Mouse (Mus musculus): ENCODE data around the gene Fmnl1.
"Not testable (repeated sequence)": the region's sequence is repeated elsewhere in the genome, so short reads cannot be mapped to it uniquely, and the experiment has no call there.

The Fmnl1 gene

GRCm38 (mm10) chr11:103219995-103220394, 49.1 kb downstream of the Fmnl1 start:
- no peak for DNase-seq (ENCODE audit: inconsistent ontology term)

- DNase-seq (ENCODE audit: inconsistent ontology term): no peak
Measured at GRCm38 (mm10) chr11:103221437-103221836, 50.5 kb downstream of the Fmnl1 start.

GRCm38 (mm10) chr11:103222718-103223117, 51.8 kb downstream of the Fmnl1 start:
- not testable (repeated sequence) for DNase-seq (ENCODE audit: inconsistent ontology term)

GRCm38 (mm10) chr11:103223444-103223843, 52.5 kb downstream of the Fmnl1 start:
- no peak for DNase-seq (ENCODE audit: inconsistent ontology term)

GRCm38 (mm10) chr11:103223951-103224456, 53.1 kb downstream of the Fmnl1 start:
- DNase-seq (ENCODE audit: inconsistent ontology term): no peak

- DNase-seq (ENCODE audit: inconsistent ontology term): no peak
Measured at GRCm38 (mm10) chr11:103229608-103230007, 58.7 kb downstream of the Fmnl1 start.

- no peak for DNase-seq (ENCODE audit: inconsistent ontology term)
Measured at GRCm38 (mm10) chr11:103230626-103231025, 59.7 kb downstream of the Fmnl1 start.

- DNase-seq (ENCODE audit: inconsistent ontology term): no peak
Measured at GRCm38 (mm10) chr11:103231367-103231766, 60.5 kb downstream of the Fmnl1 start.

- peak; percentile 87 for DNase-seq (ENCODE audit: inconsistent ontology term)
Measured at GRCm38 (mm10) chr11:103232966-103233365, 62.1 kb downstream of the Fmnl1 start.

- no peak for DNase-seq (ENCODE audit: inconsistent ontology term)
Measured at GRCm38 (mm10) chr11:103234447-103234846, 63.5 kb downstream of the Fmnl1 start.

- peak; percentile 92 for DNase-seq (ENCODE audit: inconsistent ontology term)
Measured at GRCm38 (mm10) chr11:103235702-103236101, 64.8 kb downstream of the Fmnl1 start.

- no peak for DNase-seq (ENCODE audit: inconsistent ontology term)
Measured at GRCm38 (mm10) chr11:103236431-103236830, 65.5 kb downstream of the Fmnl1 start.

GRCm38 (mm10) chr11:103236903-103237302, 66.0 kb downstream of the Fmnl1 start:
- DNase-seq (ENCODE audit: inconsistent ontology term): no peak

GRCm38 (mm10) chr11:103237757-103238156, 66.8 kb downstream of the Fmnl1 start:
- DNase-seq (ENCODE audit: inconsistent ontology term): no peak

- no peak for DNase-seq (ENCODE audit: inconsistent ontology term)
Measured at GRCm38 (mm10) chr11:103240740-103241139, 69.8 kb downstream of the Fmnl1 start.

GRCm38 (mm10) chr11:103244856-103245255, 73.9 kb downstream of the Fmnl1 start:
- DNase-seq (ENCODE audit: inconsistent ontology term): peak; percentile 79

- DNase-seq (ENCODE audit: inconsistent ontology term): peak; percentile 93
Measured at GRCm38 (mm10) chr11:103246081-103246730, 75.3 kb downstream of the Fmnl1 start.

GRCm38 (mm10) chr11:103246731-103247290, 75.9 kb downstream of the Fmnl1 start:
- no peak for DNase-seq (ENCODE audit: inconsistent ontology term)

- DNase-seq (ENCODE audit: inconsistent ontology term): peak; percentile 88
Measured at GRCm38 (mm10) chr11:103247504-103248177, 76.7 kb downstream of the Fmnl1 start.
